8 mouse cellular contexts compared by ENCODE assay signal in genomic region chr17:56162231-56162774, GRCm38 (mm10). TPM values are rescaled to one million over a fixed set of nuclear protein-coding genes. Genes with fewer than 3 reads are reported as not detected.
DNase-seq lines count a peak whose midpoint lies in the region; ATAC-seq lines count a peak whose summit lies in the region.

Gene Tnfaip8l1, plus strand, starts transcription at chr17:56162477.

- no peaks in the 10 kb centered on the region for H3K36me3 ChIP-seq in hindbrain, embryonic 16.5 days (ENCODE audit: control insufficient read depth, insufficient read depth, low read length)
- H3K36me3 ChIP-seq in macrophage (ENCODE audit: inconsistent target), result no peaks in the 10 kb centered on the region

- no peaks in the 10 kb centered on the region for H3K27me3 ChIP-seq in hindbrain, embryonic 16.5 days (replicated peaks; ENCODE audit: control insufficient read depth, insufficient read depth, low read length)

- no peaks in the 10 kb centered on the region for H3K79me2 ChIP-seq in macrophage (ENCODE audit: inconsistent target)

- WGBS in hindbrain, embryonic 16.5 days, result under 1% methylated on average over 30 of the region's 30 CpGs
- under 1% methylated on average over 30 of the region's 30 CpGs for WGBS in macrophage (ENCODE audit: missing documents)

- no peak within 1 kb of the TSS for H3K27ac ChIP-seq in hindbrain, embryonic 16.5 days (ENCODE audit: low read depth, low read length)
- H3K27ac ChIP-seq in macrophage, result peak within 1 kb of the TSS; percentile 51

- H3K4me3 ChIP-seq in hindbrain, embryonic 16.5 days (ENCODE audit: low read length), result peak within 1 kb of the TSS; percentile 57
- peak within 1 kb of the TSS; percentile 49 for H3K4me3 ChIP-seq in macrophage (ENCODE audit: inconsistent target)

- peaks cover 11% of the 10 kb centered on the region for H3K4me1 ChIP-seq in hindbrain, embryonic 16.5 days (ENCODE audit: control insufficient read depth, insufficient read depth, low read depth, low read length)

- DNase-seq in WW6 (ENCODE audit: low read depth, low spot score), result peak; percentile 83
- peak; percentile 86 to 89 for DNase-seq in cerebellum, postnatal 4 days (ENCODE audit: low spot score in 2 of 2)
- DNase-seq in gastrocnemius, adult 18-20 months (ENCODE audit: low spot score), result peak; percentile 94
- peak; percentile 96 to 97 for DNase-seq in left cerebral cortex, adult 18-20 months (ENCODE audit: low spot score in 2 of 2)
- peak; percentile 97 for DNase-seq in right cerebral cortex, adult 18-20 months
- peak; percentile 85 for DNase-seq in urinary bladder, postnatal 10 days (ENCODE audit: low spot score)

- peak; percentile 97 for ATAC-seq in hindbrain, embryonic 16.5 days

- H3K9ac ChIP-seq in hindbrain, embryonic 16.5 days (ENCODE audit: low read depth, low read length), result peak within 1 kb of the TSS; percentile 70

- no peaks in the 10 kb centered on the region for H3K9me3 ChIP-seq in hindbrain, embryonic 16.5 days (ENCODE audit: control insufficient read depth, low read length)

- peak within 1 kb of the TSS; percentile 86 for H3K4me2 ChIP-seq in hindbrain, embryonic 16.5 days (ENCODE audit: low read length)

RNA-seq across cellular contexts. Expression of gene Tnfaip8l1, which starts in this region (rescaled TPM):
- total RNA-seq in gastrocnemius, adult 18-20 months (2021), result under 1 TPM; 0.21 to 0.25 TPM
- polyA plus RNA-seq in hindbrain, embryonic 16.5 days (2015; fragmentation: Nextera tagmentation; extraction: Ambion mirVana), result 9.1 and 9.9 TPM in 2 replicates
- total RNA-seq in left cerebral cortex, adult 18-20 months (2021), result 1 to 10 TPM; 6.8 to 7.9 TPM
- 1 to 10 TPM in 22 of 26 experiments, under 1 TPM in 4; 0.73 to 5.9 (median 1.9) TPM for total RNA-seq in macrophage (2018; cell fraction: chromatin; rRNA removed)
- 1 to 10 TPM in 18 of 26 experiments, under 1 TPM in 8; 0.46 to 2.2 (median 1.3) TPM for total RNA-seq in macrophage (2018; cell fraction: cytosol; rRNA removed)
- total RNA-seq in macrophage (2018; cell fraction: nucleus; rRNA removed), result 1 to 10 TPM in 18 of 26 experiments, under 1 TPM in 8; 0.43 to 6.9 (median 1.6) TPM
- polyA plus RNA-seq in macrophage (2018), result 1.2 to 1.7 TPM (median 1.5 TPM) in 3 replicates

Comparison
In these comparisons a context has a peak if more than half of its experiments do, and no peak if none do; other contexts are left out.
1. RNA of gene Tnfaip8l1 (total RNA-seq): 6.8 to 7.9 TPM in left cerebral cortex, adult 18-20 months; 0.21 to 0.25 TPM in gastrocnemius, adult 18-20 months; every median in the first group is over 4 times any median in the second.
2. Peak in DNase-seq in gastrocnemius, adult 18-20 months; RNA of the gene not detected or under 1 TPM.
3. Peak in every context shown above with its lines, with median percentiles within 50 percentile points of each other: DNase-seq.